Mouse (Mus musculus): ENCODE results near the gene Pdgfa.

Gene Pdgfa

DNA sequence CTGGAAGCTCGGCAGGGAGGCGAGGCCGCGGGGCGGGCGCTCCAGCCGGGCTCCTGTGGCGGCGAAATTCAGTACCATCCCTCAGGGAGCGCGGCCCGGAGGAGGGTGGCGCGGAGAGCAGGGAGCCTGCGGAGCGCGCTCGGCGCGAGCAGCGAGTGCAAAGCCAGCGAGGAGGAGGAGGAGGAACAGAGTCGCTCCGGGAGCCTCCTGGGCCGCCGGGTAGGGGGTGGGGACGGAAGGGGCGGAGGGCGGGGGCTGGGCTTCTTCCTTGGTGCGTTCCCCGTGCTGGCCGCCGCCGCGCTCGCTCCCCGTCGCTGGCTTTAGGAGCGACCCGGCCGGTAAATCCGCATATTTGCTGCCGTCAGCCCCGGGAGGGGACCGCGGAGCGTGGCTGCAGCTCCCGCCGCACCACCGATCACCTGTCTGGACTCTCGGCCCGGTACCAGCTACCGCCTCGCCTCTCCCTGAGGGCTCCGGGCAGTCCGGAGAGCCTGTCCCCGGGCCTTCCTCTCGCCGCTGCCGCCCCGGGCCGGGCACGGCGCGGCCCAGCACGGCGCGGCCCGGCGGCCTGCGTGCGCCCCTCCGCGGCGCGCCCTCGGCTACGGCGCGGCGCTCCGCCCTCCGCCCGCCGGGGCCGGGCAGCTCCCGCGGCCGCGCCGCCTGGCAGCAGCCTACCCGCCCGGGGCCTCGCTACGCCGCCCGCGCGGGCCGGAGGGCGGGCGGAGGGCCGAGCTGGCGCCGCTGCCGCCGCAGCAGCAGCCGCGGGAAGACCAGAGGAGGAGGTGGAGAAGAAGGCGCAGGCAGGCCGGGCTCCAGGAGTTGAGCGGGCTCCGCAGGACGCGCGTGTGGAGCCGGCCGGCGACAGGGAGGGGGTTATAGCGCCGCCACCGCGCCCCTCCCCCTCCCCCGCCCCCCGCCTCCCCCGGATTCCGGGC, 2.1 kb downstream of the Pdgfa start:
- DNase-seq (ENCODE audit: extremely low read depth, low read depth), result no peak

GRCm38 (mm10) chr5:138994108-138994785, 2.9 kb downstream of the Pdgfa start:
- no peak for DNase-seq (ENCODE audit: extremely low read depth, low read depth)

DNA sequence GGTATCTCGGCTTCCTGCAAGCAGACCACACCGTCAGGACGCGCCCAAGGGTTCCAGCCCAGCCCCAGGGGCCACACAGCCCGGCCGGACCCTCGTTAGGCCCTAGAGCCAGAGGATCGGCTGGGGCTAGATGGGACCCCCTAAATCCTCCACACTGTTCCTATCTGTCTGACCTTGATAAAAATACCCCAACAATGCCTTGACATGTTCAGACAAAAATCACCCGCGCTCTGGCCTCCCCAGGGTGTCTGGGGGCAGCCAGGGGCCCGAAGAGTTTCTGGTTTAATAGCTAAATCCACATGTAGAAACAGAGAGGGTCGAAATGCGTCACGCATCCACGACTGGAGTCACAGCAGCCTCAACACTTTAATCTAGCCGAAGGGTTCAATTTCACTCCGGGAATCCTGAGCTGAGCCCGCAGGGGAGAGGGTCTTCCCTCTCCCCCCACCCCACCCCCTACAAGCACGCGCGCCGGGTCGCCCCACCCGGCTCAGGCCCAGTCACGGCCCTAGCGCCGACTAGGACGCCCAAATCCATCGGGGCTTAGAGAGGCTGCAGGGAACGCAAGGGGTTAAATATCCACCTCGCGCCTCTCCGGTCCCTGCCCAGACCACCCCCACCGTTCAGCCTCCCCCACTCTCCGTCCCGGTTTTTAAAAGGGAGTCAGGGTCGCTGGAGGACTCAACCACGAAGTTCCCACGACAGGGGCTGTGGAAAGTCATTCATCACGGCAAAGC, 3.6 kb downstream of the Pdgfa start:
- DNase-seq (ENCODE audit: extremely low read depth, low read depth), result no peak

DNA sequence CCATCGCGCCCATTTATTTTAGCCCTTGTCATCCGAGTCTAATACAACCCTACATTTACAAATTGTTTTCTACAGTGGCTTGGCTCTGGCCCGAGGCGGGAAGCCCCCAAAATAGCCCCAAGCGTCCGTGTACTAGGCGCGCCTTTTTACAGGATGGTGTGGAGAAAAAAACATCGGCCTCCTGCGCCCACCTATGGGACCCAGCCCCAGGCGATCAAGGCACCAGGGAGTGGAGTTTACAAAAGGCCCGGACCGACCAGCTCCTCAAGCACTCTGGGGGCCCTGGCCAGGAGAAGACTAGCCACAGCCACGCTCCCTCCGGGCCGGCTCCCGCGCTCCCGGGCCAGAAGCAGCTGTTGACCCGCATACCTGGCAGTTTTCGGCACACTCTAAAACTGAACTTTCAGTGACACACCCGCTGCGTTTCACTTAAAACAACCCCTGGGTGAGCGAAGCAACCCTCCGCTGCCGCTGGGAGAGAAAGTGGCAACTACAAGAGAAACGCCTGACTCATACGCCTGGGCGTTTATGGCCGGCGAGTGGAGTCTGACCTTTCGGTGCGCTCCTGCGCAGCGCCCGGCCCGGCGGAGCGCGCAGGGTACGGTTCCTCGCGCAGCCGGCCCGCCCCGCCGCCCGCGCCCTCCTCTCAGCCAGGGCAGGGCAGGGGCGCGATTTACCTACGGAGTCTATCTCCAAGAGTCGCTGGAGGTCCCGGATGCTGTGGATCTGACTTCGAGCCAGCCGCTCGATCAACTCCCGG, 4.4 kb downstream of the Pdgfa start:
- DNase-seq (ENCODE audit: extremely low read depth, low read depth), result no peak

DNA sequence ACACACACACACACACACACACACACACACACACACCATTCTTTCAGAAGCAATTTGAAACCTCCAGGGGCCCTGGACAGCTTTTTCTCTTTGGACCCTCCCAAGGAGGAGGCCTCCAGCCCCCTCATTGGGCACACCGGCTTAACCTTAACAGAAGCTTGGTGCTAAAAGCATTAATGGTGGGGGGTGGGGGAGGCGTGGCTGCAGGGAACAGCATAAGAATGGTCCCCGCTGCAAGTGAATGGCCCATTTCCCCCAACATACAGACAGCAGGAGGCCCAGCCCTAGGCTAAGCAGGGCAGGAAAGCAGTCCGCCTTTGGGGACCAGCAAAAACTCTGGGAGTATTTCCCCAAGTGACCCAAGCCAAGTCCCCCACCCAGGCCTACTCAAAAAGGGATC, 5.4 kb downstream of the Pdgfa start:
- DNase-seq (ENCODE audit: extremely low read depth, low read depth), result no peak

DNA sequence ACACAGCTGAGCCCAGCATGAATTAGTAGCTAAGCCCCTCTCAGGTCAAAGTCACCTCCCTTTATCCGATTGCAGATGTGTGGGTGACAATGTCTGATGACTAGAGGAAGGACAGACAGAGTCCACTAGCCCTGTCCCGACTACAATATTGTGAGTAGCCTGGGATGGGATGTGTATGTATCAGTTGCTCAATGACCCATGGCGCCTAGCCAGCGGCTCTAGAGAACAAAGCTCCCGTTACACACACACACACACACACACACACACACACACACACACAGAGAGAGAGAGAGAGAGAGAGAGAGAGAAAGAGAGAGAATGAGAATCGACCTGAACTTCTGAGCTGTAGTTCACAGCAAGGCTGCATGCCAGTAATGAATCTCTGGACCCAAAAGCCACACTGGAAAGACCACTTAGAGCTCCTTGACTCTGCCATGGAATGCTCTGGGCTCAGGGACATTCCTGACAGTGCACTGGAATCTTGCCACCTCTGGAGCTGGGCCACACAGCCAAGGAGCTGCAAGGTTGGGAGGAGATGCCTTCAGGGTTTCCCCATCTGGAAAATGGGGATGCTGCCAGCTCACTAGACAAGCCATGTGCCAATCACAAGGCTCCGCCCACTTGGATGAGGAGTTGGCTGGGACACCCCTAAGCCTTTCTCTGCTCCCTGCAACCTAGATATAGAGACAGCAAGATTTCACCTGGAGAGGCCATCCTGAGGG, 6.3 kb downstream of the Pdgfa start:
- no peak for DNase-seq (ENCODE audit: extremely low read depth, low read depth)

DNA sequence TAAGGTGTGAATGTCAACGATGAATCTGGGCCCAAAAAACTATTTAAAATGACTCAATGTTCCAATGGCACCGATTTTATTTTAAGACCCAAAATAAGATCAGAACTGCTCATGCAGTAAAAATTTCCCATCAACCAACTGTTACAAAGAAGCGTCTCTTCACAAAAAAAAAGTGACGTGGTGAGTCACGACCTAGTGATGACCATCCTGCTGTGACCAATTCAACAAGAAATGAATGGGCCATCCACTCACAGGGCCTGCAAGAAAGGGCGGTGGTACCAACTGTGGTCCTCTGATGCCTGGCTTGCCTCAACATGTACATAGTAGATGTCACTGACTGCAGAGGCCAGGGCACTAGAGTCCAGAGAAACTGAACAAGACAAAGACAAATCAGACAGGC, 7.6 kb downstream of the Pdgfa start:
- DNase-seq (ENCODE audit: extremely low read depth, low read depth), result no peak

- DNase-seq (ENCODE audit: extremely low read depth, low read depth), result no peak
Measured at GRCm38 (mm10) chr5:138988764-138989163, 8.4 kb downstream of the Pdgfa start.

DNA sequence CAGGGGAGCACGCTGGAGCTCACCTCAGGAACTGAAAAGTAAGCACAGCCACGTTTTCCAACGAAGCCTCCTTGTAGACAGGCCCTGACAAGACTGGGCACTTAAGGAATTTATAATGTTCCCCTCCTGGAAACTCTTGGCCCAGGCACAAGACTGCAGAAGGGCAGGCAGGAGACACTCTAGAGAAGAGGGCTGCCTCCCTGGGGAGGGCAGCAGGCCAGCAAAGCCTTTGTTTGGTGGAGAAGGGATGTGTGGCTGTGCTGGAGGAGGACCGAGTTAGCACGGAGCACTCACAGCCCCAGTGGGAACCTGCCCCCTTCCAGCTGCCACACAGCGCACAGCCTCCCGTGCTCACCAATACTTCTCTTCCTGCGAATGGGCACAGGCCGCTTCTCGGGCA, 9.2 kb downstream of the Pdgfa start:
- DNase-seq (ENCODE audit: extremely low read depth, low read depth), result no peak

- no peak for DNase-seq (ENCODE audit: extremely low read depth, low read depth)
Measured at GRCm38 (mm10) chr5:138981921-138982320, 15.2 kb downstream of the Pdgfa start.

DNA sequence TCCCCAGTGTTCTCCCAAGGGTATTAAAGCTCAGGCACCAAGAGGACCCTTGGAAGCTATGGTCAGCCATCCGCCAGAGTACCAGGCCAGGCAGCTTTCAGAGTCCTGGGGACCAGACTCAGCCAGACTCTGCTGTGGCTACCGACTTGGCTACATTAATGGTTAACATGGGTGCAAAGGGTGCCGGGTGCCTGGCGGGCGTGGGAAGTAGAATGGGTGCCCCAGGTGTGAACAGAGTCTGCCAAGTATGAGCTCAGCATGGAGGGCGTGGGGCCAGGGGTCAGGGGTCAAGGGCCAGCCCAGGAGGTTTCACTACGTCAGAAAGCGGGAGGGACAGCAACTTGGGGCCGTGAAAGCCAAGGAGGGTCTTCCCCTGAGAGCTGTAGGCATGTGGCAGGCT, 16.6 kb downstream of the Pdgfa start:
- DNase-seq (ENCODE audit: extremely low read depth, low read depth), result no peak

GRCm38 (mm10) chr5:138979840-138980239, 17.3 kb downstream of the Pdgfa start:
- DNase-seq (ENCODE audit: extremely low read depth, low read depth), result no peak

DNA sequence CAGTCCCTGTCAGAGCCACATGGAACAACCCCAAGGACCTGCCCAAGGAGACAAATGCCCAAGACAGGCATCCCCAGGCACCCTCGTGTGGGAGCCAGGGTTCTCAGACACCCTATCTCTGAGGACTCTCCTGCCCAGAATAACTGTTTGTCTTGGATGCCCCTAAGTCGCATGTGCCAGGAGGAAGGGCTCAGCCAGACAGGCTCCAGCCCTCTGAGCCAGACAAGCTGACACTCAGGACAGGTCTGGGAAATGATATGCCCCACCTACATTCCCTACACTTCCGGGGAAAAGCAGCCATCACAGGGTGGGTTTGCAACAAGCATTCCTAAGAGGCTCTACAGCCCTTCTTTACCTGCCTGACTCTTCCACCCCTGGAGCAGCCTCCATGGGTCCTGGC, 19.4 kb downstream of the Pdgfa start:
- DNase-seq (ENCODE audit: extremely low read depth, low read depth), result no peak

DNA sequence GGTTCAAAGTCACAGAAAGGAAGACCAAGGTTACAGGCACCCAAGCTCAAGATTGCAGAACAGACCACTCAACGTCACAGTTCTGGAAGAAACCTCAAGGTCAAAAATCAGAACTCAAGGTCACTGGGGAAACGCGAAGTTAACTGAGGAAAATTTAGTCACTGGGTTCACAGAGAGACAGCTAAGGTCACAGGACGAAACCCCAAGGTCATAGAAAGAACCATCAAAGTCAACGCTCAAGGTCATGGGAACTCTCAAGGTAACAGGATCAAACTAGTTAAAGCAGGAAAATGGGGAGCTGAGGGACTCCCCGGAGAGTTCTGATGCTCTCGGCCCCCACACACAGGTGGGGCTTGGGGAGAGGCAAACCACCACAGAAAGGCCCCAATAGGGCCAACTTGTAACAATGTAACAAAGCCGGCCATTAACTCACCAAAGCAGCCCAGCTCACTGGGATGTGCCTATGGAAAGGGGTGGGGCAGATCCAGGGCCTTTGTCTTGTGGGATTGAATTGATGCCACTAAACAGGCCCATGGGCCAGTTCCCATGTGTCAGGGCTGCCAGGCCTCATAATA, 22.2 kb downstream of the Pdgfa start:
- DNase-seq (ENCODE audit: extremely low read depth, low read depth), result no peak

GRCm38 (mm10) chr5:138973480-138973879, 23.7 kb downstream of the Pdgfa start:
- no peak for DNase-seq (ENCODE audit: extremely low read depth, low read depth)

- DNase-seq (ENCODE audit: extremely low read depth, low read depth), result no peak
Measured at GRCm38 (mm10) chr5:138971405-138971804, 25.8 kb downstream of the Pdgfa start.

- no peak for DNase-seq (ENCODE audit: extremely low read depth, low read depth)
Measured at GRCm38 (mm10) chr5:138970056-138970490, 27.1 kb downstream of the Pdgfa start.

GRCm38 (mm10) chr5:138966033-138966724, 31.0 kb downstream of the Pdgfa start:
- DNase-seq (ENCODE audit: extremely low read depth, low read depth), result no peak

GRCm38 (mm10) chr5:138965590-138965989, 31.6 kb downstream of the Pdgfa start:
- DNase-seq (ENCODE audit: extremely low read depth, low read depth), result no peak

DNA sequence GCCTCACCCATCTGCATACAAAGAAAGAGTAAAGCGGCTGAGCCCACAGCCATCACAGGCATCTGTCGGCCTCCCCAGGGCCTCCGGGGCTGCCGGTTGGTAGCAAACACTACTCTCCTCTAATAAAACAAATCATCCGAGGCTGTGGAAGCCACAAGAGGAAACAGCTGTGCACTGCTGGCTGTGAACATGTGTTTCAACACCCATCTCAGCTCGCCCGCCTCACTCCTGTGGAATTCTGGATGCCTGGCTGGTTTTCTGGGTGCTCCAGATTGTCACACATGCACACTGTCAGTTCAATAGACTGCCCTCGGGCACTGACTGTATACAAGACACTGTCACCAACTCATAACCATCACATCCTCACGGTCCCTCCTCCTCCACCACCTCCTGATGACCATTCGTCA, 40.7 kb downstream of the Pdgfa start:
- no peak for DNase-seq (ENCODE audit: extremely low read depth, low read depth)
